In genomic region chr1:134070099-134070669, GRCm38 (mm10) we compare ENCODE assay signal across 10 mouse cellular contexts. TPM values are rescaled to one million over a fixed set of nuclear protein-coding genes. Genes with fewer than 3 reads are reported as not detected.
A peak's percentile ranks its signal among the peaks of the same experiment; 100 is the strongest.
DNase-seq lines count a peak whose midpoint lies in the region; ATAC-seq and TF ChIP-seq lines count a peak whose summit lies in the region.
"Had no signal": no experiment of that assay in that cellular context is flagged by ENCODE, and none has a peak within 500 bp of the region (broad histone marks: within the 10 kb centered on the region; RNA-seq: fewer than 3 reads in every experiment).

No protein-coding gene starts in this region.

- peak overlapping the region; percentile 41 for H3K4me2 ChIP-seq in lung, embryonic 16.5 days (ENCODE audit: low read depth, low read length)
- no peak overlapping the region for H3K4me2 ChIP-seq in forebrain, embryonic 11.5 days (ENCODE audit: low read depth, low read length, severe bottlenecking)
- no peak overlapping the region for H3K4me2 ChIP-seq in hindbrain, embryonic 14.5 days (replicated peaks)

- peak overlapping the region; percentile 97 for H3K27ac ChIP-seq in lung, embryonic 16.5 days (ENCODE audit: low read length)
- 0 out of 2 replicates have a peak overlapping the region, but pooled peaks have one; percentile 41 for H3K27ac ChIP-seq in forebrain, embryonic 11.5 days (ENCODE audit: low read depth, low read length)
- 0 out of 2 replicates have a peak overlapping the region, but pooled peaks have one; percentile 29 for H3K27ac ChIP-seq in hindbrain, embryonic 14.5 days
- peak overlapping the region; percentile 85 for H3K27ac ChIP-seq in small intestine, adult 2 months (ENCODE audit: insufficient read depth, low read depth, low read length)

- H3K27me3 ChIP-seq in lung, embryonic 16.5 days (ENCODE audit: control insufficient read depth, insufficient read depth, low read depth, low read length): no peaks in the 10 kb centered on the region
- no peaks in the 10 kb centered on the region for H3K27me3 ChIP-seq in forebrain, embryonic 11.5 days (ENCODE audit: control insufficient read depth, insufficient read depth, low read length)
- H3K27me3 ChIP-seq in hindbrain, embryonic 14.5 days (ENCODE audit: control insufficient read depth, insufficient read depth, low read length): no peaks in the 10 kb centered on the region
- H3K27me3 ChIP-seq in small intestine, adult 2 months (ENCODE audit: control insufficient read depth, insufficient read depth, low read length): no peaks in the 10 kb centered on the region

- H3K9me3 ChIP-seq in lung, embryonic 16.5 days (ENCODE audit: control insufficient read depth, low read length): no peaks in the 10 kb centered on the region
- no peaks in the 10 kb centered on the region for H3K9me3 ChIP-seq in forebrain, embryonic 11.5 days (ENCODE audit: control insufficient read depth, low read length)
- no peaks in the 10 kb centered on the region for H3K9me3 ChIP-seq in hindbrain, embryonic 14.5 days (ENCODE audit: control insufficient read depth, low read length)
- H3K9me3 ChIP-seq: G1E had no signal

- H3K36me3 ChIP-seq in lung, embryonic 16.5 days (ENCODE audit: control insufficient read depth, insufficient read depth, low read length): 0 out of 2 replicates have a peak, but pooled peaks cover 3% of the 10 kb centered on the region
- peaks cover 6% of the 10 kb centered on the region; the same call in 1 of the 2 replicates for H3K36me3 ChIP-seq in forebrain, embryonic 11.5 days (ENCODE audit: control insufficient read depth, insufficient read depth, low read length)
- H3K36me3 ChIP-seq in hindbrain, embryonic 14.5 days (replicated peaks; ENCODE audit: control insufficient read depth, insufficient read depth): no peaks in the 10 kb centered on the region
- H3K36me3 ChIP-seq in small intestine, adult 2 months (ENCODE audit: control insufficient read depth, insufficient read depth, low read length): peaks cover 7% of the 10 kb centered on the region
- H3K36me3 ChIP-seq: G1E had no signal

- peak; percentile 63 for ATAC-seq in lung, embryonic 16.5 days (ENCODE audit: low read depth)
- no peak for ATAC-seq in forebrain, embryonic 11.5 days (replicated peaks; ENCODE audit: low FRiP score)
- ATAC-seq in hindbrain, embryonic 14.5 days (ENCODE audit: low FRiP score): no peak

- TF ChIP-seq POLR2A in small intestine, adult 2 months (IDR thresholded peaks at IDR 0.05; ENCODE audit: low read depth, low read length): no peak

- peaks cover 78% of the 10 kb centered on the region for H3K4me1 ChIP-seq in lung, embryonic 16.5 days (replicated peaks; ENCODE audit: control insufficient read depth, insufficient read depth, low read length)
- H3K4me1 ChIP-seq in forebrain, embryonic 11.5 days (replicated peaks; ENCODE audit: control insufficient read depth, insufficient read depth, low read length): peaks cover 46% of the 10 kb centered on the region
- peaks cover 39% of the 10 kb centered on the region for H3K4me1 ChIP-seq in hindbrain, embryonic 14.5 days (replicated peaks; ENCODE audit: control insufficient read depth, insufficient read depth, low read length)
- peaks cover 45% of the 10 kb centered on the region for H3K4me1 ChIP-seq in small intestine, adult 2 months (ENCODE audit: control insufficient read depth, insufficient read depth, insufficient read length, low read length)

- peak overlapping the region; percentile 57 for H3K9ac ChIP-seq in lung, embryonic 16.5 days (ENCODE audit: low read length)
- no peak overlapping the region for H3K9ac ChIP-seq in forebrain, embryonic 11.5 days (ENCODE audit: low read length)
- no peak overlapping the region for H3K9ac ChIP-seq in hindbrain, embryonic 14.5 days

- H3K4me3 ChIP-seq in lung, embryonic 16.5 days (ENCODE audit: low read length): no peak overlapping the region
- no peak overlapping the region for H3K4me3 ChIP-seq in forebrain, embryonic 11.5 days (ENCODE audit: low read depth, low read length)
- no peak overlapping the region for H3K4me3 ChIP-seq in hindbrain, embryonic 14.5 days (replicated peaks; ENCODE audit: low read length)
- H3K4me3 ChIP-seq in small intestine, adult 2 months (ENCODE audit: low read depth, low read length): no peak overlapping the region

- WGBS in lung, embryonic 16.5 days: 39% methylated on average over 8 of the region's 8 CpGs
- WGBS in forebrain, embryonic 11.5 days: 69% methylated on average over 8 of the region's 8 CpGs
- WGBS in hindbrain, embryonic 14.5 days: 47% methylated on average over 8 of the region's 8 CpGs
- 25% methylated on average over 8 of the region's 8 CpGs for WGBS in small intestine, adult 2 months

- no peak for DNase-seq in lung, postnatal 36 days
- DNase-seq in forebrain, embryonic 11.5 days (ENCODE audit: low spot score): no peak
- no peak for DNase-seq in hindbrain, embryonic 14.5 days (ENCODE audit: low spot score)
- DNase-seq in adrenal gland, adult 18-20 months (ENCODE audit: low spot score in 2 of 2): no peak
- no peak for DNase-seq in frontal cortex, postnatal 14 days (ENCODE audit: low spot score in 2 of 2)
- DNase-seq: adrenal gland, adult 8-10 months; cerebellum, adult 9-10 months had no signal

- no peak for TF ChIP-seq CTCF in small intestine, adult 2 months (IDR thresholded peaks at IDR 0.05; ENCODE audit: extremely low read depth, insufficient read length, insufficient replicate concordance, low read depth, low read length)

RNA-seq across cellular contexts. Expression of gene Btg2, which starts 8.7 kb away (rescaled TPM):
- 130 and 135 TPM in 2 replicates for polyA plus RNA-seq in lung, embryonic 16.5 days (2015; fragmentation: Nextera tagmentation; extraction: Ambion mirVana)
- 110 TPM in 2 replicates for polyA plus RNA-seq in forebrain, embryonic 11.5 days (2014; fragmentation: Nextera tagmentation; extraction: Ambion mirVana)
- 26.3 and 29.0 TPM in 2 replicates for polyA plus RNA-seq in hindbrain, embryonic 14.5 days (2014; fragmentation: Nextera tagmentation; extraction: Ambion mirVana)
- polyA plus RNA-seq in small intestine, adult 2 months (2012; rRNA removed): 18.0 and 73.7 TPM in 2 replicates
- total RNA-seq in adrenal gland, adult 18-20 months (2021): 10 to 100 TPM; 23.1 to 32.7 TPM

RNA-seq across cellular contexts. Expression of gene Fmod, which starts 33.1 kb away (rescaled TPM):
- polyA plus RNA-seq in lung, embryonic 16.5 days (2015; fragmentation: Nextera tagmentation; extraction: Ambion mirVana): 159 and 191 TPM in 2 replicates
- 2.2 and 3.6 TPM in 2 replicates for polyA plus RNA-seq in forebrain, embryonic 11.5 days (2014; fragmentation: Nextera tagmentation; extraction: Ambion mirVana)
- polyA plus RNA-seq in hindbrain, embryonic 14.5 days (2014; fragmentation: Nextera tagmentation; extraction: Ambion mirVana): 5.3 and 6.2 TPM in 2 replicates
- polyA plus RNA-seq in small intestine, adult 2 months (2012; rRNA removed): 0.48 and 0.86 TPM in 2 replicates
- total RNA-seq in adrenal gland, adult 18-20 months (2021): 1 to 10 TPM; 6.7 to 9.6 TPM
- polyA plus RNA-seq: G1E had no signal

RNA-seq across cellular contexts. Expression of gene Chit1, which starts 40.9 kb away (rescaled TPM):
- 0.09 and 0.24 TPM in 2 replicates for polyA plus RNA-seq in lung, embryonic 16.5 days (2015; fragmentation: Nextera tagmentation; extraction: Ambion mirVana)
- not detected in 2 replicates for polyA plus RNA-seq in forebrain, embryonic 11.5 days (2014; fragmentation: Nextera tagmentation; extraction: Ambion mirVana)
- 0.20 and 0.23 TPM in 2 replicates for polyA plus RNA-seq in hindbrain, embryonic 14.5 days (2014; fragmentation: Nextera tagmentation; extraction: Ambion mirVana)
- 1.6 TPM in 1 of 2 replicates, not detected in the other for polyA plus RNA-seq in small intestine, adult 2 months (2012; rRNA removed)
- total RNA-seq in adrenal gland, adult 18-20 months (2021): not detected
- total RNA-seq: G1E had no signal
- polyA plus RNA-seq: G1E had no signal

Comparison
In these comparisons a context has a peak if more than half of its experiments do, and no peak if none do; other contexts are left out.
1. H3K27ac ChIP-seq: peak in every context shown above with its lines; median percentile 97 in lung, embryonic 16.5 days; 85 in small intestine, adult 2 months; 41 in forebrain, embryonic 11.5 days; 29 in hindbrain, embryonic 14.5 days.
2. RNA of gene Fmod, which starts 33.1 kb away (polyA plus RNA-seq): 159 to 191 TPM in lung, embryonic 16.5 days; 5.3 to 6.2 TPM in hindbrain, embryonic 14.5 days, 2.2 to 3.6 TPM in forebrain, embryonic 11.5 days and 0.48 to 0.86 TPM in small intestine, adult 2 months; every median in the first group is over 10 times any median in the second.